Mouse (Mus musculus): ENCODE results near the gene Sez6l. TPM values are rescaled to one million over a fixed set of nuclear protein-coding genes. Genes with fewer than 3 reads are reported as not detected.

Gene Sez6l
- total RNA-seq, 2 experiments from 2014 or later: 0.05 TPM; not detected in 1

DNA sequence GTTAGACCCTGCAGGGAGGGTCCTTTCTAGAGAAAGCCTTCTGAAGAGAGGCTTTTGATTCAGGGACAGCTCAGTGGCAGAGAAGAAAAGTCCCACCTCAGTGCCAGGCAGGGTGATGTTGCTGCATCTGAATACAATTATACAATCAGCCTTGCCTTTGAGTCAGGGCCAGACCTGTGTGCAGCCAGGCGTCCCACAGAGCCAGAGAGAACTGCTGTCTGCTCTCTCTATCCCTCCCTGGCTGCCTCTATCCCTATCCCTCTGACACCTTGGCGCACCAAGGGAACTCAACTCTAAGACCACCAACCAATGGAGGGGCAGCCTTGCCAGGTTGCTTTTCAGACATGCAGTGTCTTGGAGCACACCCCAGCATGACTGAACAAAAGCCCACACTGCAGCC is 75.6 kb downstream of the Sez6l start:
- intact Hi-C loops (cut with DNase I): no loop called here
- DNase-seq: no peak

DNA sequence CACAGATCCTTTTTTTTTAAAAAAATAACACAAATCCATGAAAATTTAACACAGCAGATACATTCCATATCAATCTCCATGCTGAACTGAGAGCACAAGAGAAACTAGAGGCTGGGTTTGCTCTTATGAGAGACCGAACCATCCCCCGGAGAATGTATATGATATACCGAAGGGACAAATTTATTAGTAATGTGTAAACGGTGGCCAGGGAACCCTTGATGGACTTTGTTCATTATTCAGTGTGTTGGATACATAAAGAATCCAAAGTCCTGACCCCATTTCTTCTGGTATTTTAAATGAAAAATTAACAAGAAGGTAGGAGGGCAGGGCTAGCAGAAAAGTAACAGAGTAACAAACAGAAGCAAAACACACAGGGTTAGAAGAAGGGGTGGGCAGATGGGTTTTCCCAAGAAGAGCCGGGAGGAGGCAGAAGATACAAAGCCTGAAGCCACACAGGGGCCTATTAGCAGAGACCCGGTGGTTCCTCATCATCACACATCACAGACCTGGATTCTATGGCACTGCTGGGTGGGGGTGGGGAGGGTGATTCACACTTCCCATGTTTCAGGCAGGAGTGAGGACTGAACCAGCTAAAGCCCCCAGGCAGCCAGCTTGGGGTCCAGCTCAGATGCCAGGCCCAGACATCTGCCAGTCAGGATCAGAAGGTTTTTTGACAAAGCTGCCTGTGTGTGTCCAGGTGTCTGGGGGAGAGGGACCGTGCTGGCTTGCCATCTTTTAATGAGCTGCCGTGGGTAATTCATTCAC is 76.9 kb downstream of the Sez6l start:
- intact Hi-C loops (cut with DNase I): no loop called here
- no peak for DNase-seq

DNA sequence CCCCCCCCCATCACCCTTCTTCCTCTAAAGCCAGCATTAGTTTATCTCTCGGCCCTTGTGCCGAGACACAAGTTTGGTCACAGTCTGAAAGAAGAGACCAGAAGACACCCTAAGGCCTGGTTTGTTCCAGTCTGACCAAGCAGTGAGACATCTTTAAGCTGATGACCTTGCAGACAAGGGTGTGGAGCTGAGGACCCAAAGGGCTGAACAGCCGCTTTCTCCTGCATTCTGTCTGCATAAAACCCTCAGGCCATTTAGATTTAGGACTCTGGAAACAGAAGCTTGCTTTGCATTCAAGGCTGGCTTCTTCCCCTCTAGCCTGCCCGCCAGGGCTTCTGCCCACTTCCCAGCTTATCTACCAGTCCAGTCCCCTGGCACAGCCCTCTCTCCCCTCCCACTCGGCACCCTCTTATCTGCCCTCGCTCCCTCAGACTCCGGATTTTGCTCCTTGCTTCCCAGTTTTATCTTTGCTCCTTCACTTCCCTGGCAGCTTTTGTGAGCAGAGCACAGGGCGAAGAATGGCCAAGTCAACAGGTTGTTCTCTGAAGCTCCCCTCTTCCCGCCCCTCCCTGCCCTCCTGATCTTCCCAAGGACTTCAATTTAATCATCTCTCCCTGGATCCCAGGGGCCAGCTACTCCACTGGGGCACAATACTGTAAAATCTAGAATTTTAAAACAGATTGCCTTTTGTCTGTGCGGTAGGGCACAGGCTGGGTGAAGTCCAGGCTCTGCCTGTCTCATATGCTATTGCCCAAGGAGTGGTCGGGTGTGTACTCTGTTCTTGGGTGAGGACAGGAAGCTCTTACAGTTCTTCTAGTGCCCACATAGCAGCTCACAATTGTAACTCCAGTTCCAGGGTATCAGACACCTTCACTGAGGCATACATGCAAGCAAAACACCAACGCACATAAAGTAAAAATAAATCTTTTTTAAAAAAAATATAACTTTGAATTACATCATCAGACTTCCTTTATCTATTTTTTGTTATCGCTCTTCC is 77.8 kb downstream of the Sez6l start:
- DNase-seq: no peak
- intact Hi-C loops (cut with DNase I): no loop called here

DNA sequence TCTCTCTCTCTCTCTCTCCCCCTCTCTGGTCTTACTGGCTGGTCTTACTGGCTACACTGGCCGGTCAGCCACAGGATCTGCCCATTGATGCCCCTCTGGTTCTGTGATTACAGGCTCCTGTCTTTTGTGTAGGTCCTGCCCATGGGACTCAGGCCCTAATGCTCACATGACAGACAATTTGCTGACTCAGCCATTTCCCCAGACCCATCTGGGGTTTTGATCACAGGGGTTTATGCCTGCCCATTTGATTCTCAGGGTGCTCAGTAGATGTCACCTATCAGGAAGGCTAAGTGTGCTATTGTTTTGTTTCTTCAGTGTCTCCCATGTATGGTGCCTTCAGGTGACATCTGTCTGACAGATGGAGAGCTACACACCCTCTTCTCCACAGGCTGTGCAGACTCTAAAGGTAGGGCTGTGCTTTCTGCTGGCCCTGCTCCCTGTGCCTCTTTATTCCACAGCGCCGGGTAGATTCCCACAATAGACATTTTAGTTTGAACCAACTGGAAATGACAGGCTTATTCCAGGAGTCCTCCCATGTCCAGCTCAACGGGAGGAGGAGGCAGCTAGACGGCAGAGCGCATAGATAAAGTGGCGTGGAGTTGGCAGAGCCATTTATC is 80.1 kb downstream of the Sez6l start:
- intact Hi-C loops (cut with DNase I): no loop called here
- no peak for DNase-seq

DNA sequence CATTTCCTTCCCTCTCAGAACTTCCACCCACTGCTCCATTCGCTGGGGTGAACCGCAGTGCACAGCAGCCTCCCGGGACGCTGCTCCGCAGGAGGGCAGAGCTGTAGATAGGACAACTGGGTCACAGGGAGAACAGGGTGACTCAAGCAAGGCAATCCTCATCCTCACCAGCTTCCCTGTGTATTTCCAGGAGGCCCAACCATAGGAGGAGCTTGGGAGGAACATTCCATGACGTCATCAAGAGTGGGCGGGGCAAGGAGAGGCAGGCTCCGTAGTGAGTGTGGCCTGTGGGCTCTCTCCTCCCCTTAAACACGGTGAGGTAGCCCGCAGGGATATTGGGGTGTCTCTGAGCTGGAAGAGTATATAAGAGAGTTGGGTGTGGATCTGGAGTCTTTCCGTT is 83.5 kb downstream of the Sez6l start:
- intact Hi-C loops (cut with DNase I): no loop called here
- DNase-seq: no peak

DNA sequence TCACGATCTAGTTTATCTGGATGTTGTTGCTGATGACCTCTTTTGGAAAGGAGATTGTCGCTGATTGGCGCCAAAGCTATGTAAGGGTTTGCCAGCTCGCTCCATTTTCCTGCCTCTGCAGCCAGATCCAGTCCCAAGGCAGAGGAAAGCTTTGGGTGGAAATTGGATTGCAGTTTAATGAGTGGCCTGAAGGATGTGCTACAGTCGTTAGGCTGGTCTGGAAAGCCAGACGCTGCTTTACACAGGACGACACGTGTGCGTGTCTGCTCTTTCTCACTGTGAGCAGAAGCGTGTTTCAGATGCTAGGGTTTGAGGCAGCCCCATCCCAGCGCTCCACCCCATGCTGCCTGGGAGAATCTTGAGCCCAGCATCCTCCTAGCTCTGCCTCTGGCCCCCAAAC is 85.5 kb downstream of the Sez6l start:
- intact Hi-C loops (cut with DNase I): no loop called here
- DNase-seq: no peak

DNA sequence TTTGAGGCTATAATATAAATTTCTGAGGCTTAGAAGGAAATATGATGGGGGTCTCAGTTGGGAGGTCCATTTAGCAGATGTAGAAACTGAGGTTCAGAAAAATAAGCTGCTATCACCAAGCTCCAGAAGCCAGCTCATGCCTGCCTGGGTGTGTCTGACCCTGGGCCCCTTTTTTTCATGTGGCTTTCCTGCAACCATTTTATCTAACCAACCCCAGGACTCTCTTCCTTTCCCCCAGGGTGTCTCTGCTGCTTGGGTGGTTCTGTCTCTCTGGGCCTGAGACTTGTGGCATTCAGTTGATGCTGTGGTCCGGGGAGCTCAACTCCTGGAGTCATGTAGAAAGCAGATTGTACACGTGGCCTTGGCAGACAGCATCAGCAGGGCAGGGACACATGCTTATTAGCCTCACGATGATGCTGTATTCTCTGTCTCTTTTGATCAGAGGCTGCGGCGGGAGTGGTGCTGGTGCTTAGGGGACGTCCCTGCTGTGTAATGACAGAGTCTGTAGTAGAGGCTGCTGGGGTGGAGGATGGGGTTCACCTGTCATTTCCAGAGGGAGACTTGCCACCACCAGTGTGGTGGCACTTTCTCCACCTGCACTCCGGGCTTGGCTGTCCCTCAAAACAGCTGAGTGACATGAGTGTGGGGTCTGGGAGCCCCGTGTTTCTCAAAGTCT is 88.7 kb downstream of the Sez6l start:
- intact Hi-C loops (cut with DNase I): no loop called here
- DNase-seq: no peak

DNA sequence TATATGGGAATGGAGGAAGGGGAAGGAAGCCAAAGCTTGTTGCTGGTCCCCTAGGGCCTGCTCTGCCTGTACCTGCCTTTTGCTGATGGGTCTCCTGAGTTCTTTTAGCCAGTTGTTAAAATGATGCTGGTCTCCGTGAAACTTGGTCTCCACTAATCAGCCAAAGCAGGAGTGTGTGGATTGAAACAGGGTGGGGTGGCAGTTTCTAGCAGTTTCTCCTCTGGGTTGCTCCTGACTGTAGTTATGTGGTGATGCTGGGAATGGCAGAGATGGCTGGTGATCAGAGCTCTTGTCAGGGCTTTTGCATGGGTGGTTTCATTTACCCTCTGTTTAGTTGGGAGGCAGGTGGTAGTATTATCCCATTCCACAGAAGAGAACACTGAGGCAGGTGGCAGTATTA is 89.5 kb downstream of the Sez6l start:
- DNase-seq: no peak
- intact Hi-C loops (cut with DNase I): no loop called here

DNA sequence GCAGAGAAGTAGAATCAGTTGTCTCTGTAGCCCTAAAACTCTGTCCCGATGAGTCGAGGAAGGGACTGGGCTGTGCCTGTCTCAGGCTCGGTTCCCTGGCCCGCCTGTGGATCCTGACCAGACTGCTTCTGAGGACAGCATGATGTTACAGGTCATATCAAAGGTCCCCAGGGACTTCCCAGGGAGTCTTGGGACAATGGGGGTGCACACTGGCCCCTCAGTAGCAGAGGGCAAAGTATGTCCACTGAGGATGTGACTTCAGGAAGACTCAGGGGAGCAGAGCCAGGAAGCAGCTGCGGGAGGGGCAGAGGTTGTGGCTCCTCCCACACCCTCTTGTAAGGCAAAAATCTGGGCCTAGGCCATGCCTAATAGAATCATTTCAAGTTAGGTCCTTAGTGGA is 90.6 kb downstream of the Sez6l start:
- intact Hi-C loops (cut with DNase I): no loop called here
- DNase-seq: no peak

DNA sequence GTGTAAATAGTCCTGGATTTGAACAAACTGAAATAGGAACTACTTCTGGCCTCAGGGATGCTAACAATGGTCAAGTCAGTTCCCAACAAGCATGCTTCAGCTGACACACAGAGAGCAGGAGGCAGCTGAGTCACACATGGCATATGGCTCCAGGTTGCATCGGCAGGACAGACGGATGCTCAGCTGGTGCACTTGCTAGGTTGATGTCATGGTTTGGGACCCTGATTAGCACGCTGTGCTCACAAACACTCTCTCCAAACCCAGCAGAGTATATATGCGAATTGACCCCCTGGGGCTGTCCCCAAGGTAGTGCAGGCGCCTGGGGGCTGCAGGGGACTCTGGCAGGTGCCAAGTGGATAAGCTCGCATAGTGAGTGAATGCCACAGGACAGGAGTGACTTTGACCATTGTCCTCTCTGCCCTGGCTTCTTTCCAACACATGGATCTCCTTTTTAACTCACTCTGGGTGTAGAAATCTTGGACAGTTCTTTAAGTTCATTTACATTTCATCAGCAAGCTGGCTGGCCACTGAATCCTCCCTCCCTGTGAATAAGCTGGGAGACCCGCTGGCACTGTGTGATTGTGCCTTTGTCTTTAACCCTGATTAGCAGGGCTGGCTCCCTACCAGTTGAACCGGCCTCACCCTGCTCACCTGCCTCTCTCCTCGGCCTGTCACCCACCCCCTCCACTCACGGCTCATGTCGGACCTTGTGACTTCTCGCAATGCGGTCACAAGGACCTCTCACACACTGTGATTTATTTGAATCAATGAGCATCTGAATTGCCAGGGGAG is 91.9 kb downstream of the Sez6l start:
- no peak for DNase-seq
- intact Hi-C loops (cut with DNase I): no loop called here

DNA sequence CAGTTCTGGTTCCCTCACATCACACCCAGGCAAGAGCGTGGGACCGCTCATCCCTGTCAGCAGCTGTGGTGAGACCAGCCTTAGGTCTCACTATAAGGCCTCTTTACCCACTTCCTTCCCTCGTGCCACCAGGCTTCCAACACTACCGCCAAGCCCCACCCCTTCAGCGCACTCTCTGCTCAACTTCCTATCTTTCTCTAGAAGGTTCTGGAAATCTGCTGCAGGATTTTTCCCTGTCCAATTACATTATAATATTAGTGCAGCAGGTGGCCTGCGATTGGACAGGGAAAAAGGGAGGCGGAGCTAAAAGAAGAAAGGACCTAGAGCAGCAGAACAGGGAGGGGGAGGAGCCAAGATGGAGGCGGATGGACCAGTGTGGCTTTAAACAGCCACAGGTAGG is 94.0 kb downstream of the Sez6l start:
- intact Hi-C loops (cut with DNase I): no loop called here
- no peak for DNase-seq

DNA sequence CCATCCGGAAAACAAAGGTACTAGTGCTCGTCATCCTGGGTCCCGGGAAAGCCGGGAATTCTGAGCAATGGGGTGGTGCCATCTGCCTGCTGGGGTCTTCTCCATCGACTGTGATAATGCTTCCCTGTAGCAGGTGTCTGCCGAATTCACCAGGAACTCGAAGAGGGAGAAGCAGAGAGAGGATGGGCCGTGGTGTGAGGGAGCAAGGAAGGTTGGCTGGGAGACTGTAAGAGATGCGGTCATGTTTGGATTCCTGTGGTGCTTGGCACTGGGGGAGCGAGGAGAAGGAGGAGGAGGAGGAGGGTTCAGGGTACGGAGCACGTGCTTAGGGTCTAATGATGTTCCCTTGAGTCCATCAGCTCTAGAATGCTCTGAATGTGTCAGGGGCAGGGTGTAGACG is 94.4 kb downstream of the Sez6l start:
- DNase-seq: no peak
- intact Hi-C loops (cut with DNase I): no loop called here

DNA sequence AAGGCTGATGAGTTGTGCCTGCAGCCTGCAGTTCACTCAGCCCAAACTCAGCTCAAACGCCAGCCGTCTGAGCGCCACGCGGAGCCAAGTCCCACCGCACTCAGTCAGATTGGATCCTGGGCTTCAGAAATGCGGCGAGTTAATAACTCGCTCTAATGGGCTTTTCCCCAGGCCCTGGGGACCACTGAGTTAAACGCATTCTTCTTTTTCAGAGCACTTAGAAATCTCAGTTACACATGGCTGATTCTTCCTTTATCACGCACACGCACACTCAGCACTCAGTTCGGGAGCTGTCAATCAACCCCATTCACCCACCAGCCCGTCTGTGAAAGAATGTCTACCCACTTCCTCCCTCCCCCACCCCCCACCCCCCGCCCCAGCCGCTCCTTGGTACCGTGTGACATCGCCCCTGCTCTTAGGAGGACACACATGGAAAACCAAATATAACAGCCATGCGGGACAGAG is 95.0 kb downstream of the Sez6l start:
- no peak for DNase-seq
- intact Hi-C loops (cut with DNase I): no loop called here

DNA sequence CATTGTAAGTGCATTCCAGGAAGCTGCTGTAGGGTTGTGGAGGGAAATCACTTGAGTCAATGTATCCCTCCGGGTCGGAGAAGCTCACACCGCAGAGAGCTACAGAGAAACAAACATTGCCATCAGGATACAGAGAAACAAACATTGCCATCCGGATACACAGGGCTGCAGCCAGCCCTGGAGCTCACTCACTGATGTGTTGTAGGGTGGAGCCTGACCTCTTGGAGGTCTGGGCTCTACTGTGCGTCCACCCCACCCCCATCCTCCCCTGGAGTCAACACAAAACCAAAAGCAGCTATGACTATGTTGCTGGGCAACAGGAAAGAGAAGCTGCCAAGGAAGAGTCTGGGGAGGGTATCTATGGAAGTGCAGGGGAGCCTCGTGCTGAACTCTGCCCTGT is 103.5 kb downstream of the Sez6l start:
- no peak for DNase-seq
- intact Hi-C loops (cut with DNase I): no loop called here

DNA sequence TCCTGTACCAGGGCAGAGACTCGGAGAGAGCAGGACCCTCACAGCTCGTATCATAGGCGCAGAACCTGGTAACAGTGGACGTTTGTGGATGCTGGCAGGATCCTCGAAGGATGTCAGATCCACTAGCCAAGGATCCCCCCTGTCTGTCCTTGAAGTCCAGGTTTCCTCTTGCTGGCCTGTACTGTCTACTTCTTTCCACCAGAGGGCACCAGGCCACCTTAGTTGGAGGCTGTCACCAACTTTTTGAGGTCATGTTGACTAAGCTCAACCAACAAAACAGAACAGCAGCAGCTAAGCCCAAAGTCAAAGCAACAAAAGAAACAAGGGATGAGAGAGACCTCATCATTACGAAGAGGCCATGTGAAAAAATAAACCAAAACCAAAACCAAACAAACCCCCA is 106.8 kb downstream of the Sez6l start:
- no peak for DNase-seq
- intact Hi-C loops (cut with DNase I): no loop called here

DNA sequence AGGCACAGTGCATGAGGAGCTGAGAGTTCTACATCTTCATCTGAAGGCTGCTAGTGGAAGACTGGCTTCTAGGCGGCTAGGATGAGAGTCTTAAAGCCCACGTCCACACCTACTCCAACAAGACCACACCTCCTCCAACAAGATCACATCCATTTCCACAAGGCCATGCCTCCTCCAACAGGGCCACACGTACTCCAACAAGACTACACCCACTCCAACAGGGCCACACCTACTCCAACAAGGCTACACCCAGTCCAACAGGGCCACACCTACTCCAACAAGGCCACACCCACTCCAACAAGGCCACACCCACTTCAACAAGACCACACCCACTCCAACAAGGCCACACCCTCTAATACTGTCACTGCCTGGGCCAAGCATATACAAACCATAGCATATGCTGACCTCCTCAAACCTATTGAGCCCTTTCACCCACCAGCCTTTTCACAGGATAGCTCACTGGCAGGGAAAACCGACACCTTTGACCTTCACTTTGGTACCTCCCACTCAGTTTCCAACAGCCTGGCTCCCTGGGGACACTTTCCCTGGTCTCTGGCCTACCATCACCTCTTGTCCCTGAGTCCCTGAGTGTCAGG is 107.9 kb downstream of the Sez6l start:
- DNase-seq: no peak
- intact Hi-C loops (cut with DNase I): no loop called here

DNA sequence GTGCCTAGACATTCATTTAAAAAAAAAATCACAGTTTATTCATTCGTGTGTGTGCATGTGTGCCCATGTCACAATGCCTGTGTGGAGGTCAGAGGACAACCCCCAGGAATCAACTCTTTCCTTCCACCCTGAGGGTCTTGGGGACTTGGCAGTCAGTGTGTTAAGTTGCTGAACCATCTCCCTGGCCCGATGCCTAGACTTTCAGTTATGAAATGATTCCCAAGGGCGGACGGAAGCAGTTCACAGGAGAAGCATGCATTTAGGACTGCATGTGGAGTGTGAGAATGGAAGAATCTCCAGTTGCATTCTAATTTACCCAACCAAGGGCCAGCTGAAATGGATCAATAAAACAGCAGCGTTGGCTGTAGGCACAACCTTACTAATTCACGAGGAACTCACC is 110.7 kb downstream of the Sez6l start:
- DNase-seq: no peak
- intact Hi-C loops (cut with DNase I): no loop called here

DNA sequence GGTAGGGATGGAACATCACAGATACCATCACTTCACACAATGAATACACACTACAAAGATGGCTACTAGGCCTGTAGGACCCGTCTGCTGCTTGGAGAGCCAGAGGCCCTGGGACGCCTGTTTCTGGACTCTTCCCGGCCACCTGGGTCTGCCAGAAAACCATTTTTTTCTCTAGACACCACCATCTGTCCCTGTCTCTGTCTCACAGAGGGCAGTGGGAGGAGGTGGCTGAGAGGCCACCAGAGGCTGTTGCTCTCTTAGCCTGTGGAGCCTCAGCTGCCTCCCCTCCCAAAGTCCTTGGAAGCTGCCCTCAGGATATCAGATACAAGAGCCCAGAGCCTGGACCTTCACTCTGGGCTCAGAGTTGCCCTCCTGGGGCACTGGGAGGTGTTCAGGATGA is 117.1 kb downstream of the Sez6l start:
- no peak for DNase-seq
- intact Hi-C loops (cut with DNase I): no loop called here

DNA sequence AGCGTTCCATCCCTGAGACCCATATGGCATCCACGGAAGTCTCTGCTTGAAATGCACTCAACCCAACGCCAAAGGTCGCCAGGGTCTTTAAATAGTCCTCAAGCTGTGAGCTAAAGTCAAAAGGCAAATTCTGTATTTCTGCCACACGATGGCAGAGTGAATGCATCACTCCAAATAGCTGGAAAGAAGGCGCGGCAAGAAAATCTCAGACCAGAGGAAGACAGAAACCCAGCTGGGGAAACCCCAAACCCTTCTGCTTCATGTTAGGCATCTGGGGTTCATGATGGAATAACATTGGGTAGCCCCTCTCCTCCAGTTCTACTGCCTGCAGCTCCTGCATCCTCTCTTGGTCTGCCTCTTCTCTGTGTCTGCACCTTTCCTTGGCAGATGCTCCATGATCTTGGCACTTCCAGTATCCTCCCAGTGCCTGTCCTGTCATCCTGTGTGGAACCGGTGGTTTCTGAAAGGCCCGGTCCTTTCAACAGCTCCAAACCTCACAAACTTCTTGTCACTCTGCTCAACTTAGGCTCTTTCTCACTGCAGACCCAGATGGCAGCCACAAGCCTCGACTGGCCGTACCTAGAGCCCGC is 121.9 kb downstream of the Sez6l start:
- intact Hi-C loops (cut with DNase I): no loop called here
- DNase-seq: no peak

All from gastrocnemius, postnatal 36 days (tissue).